Mouse (Mus musculus): Measurements from ENCODE around the gene Dnaic1. TPM values are rescaled to one million over a fixed set of nuclear protein-coding genes. Genes with fewer than 3 reads are reported as not detected.

Dnaic1 gene
- not detected in 2 replicates for total RNA-seq (2014; fragmentation: Nextera tagmentation)
- not detected in 2 replicates for total RNA-seq (2017)

- peak; percentile 99 for ATAC-seq (replicated peaks; ENCODE audit: low FRiP score, low TSS enrichment, poor library complexity, severe bottlenecking)
Observed at GRCm38 (mm10) chr4:41569411-41569885, at the start of gene Dnaic1, which contains the start of gene Fam219a. TSS of gene Dnaic1 (plus strand) at chr4:41569775. TSS of gene Fam219a (minus strand) at chr4:41569538.

GRCm38 (mm10) chr4:41520641-41521040 is 48.9 kb upstream of the Dnaic1 start:
- no peak for ATAC-seq (replicated peaks; ENCODE audit: low FRiP score, low TSS enrichment, poor library complexity, severe bottlenecking)

- ATAC-seq (replicated peaks; ENCODE audit: low FRiP score, low TSS enrichment, poor library complexity, severe bottlenecking): no peak
Observed at GRCm38 (mm10) chr4:41522136-41522535, 47.4 kb upstream of the Dnaic1 start.

- ATAC-seq (replicated peaks; ENCODE audit: low FRiP score, low TSS enrichment, poor library complexity, severe bottlenecking): no peak
Observed at GRCm38 (mm10) chr4:41522788-41523187, 46.8 kb upstream of the Dnaic1 start.

GRCm38 (mm10) chr4:41523839-41524238 is 45.7 kb upstream of the Dnaic1 start:
- ATAC-seq (replicated peaks; ENCODE audit: low FRiP score, low TSS enrichment, poor library complexity, severe bottlenecking): no peak

GRCm38 (mm10) chr4:41524829-41525228 is 44.7 kb upstream of the Dnaic1 start:
- no peak for ATAC-seq (replicated peaks; ENCODE audit: low FRiP score, low TSS enrichment, poor library complexity, severe bottlenecking)

GRCm38 (mm10) chr4:41526553-41526952 is 43.0 kb upstream of the Dnaic1 start:
- no peak for ATAC-seq (replicated peaks; ENCODE audit: low FRiP score, low TSS enrichment, poor library complexity, severe bottlenecking)

- no peak for ATAC-seq (replicated peaks; ENCODE audit: low FRiP score, low TSS enrichment, poor library complexity, severe bottlenecking)
Observed at GRCm38 (mm10) chr4:41527076-41527475, 42.5 kb upstream of the Dnaic1 start.

GRCm38 (mm10) chr4:41527996-41528395 is 41.6 kb upstream of the Dnaic1 start:
- no peak for ATAC-seq (replicated peaks; ENCODE audit: low FRiP score, low TSS enrichment, poor library complexity, severe bottlenecking)

- 0 out of 2 replicates have a peak, but pooled peaks have one; percentile 67 for ATAC-seq (replicated peaks; ENCODE audit: low FRiP score, low TSS enrichment, poor library complexity, severe bottlenecking)
Observed at GRCm38 (mm10) chr4:41532420-41532819, 37.2 kb upstream of the Dnaic1 start.

- ATAC-seq (replicated peaks; ENCODE audit: low FRiP score, low TSS enrichment, poor library complexity, severe bottlenecking): no peak
Observed at GRCm38 (mm10) chr4:41534866-41535265, 34.7 kb upstream of the Dnaic1 start.

GRCm38 (mm10) chr4:41542136-41542535 is 27.4 kb upstream of the Dnaic1 start:
- ATAC-seq (replicated peaks; ENCODE audit: low FRiP score, low TSS enrichment, poor library complexity, severe bottlenecking): no peak

GRCm38 (mm10) chr4:41545985-41546384 is 23.6 kb upstream of the Dnaic1 start:
- no peak for ATAC-seq (replicated peaks; ENCODE audit: low FRiP score, low TSS enrichment, poor library complexity, severe bottlenecking)

- no peak for ATAC-seq (replicated peaks; ENCODE audit: low FRiP score, low TSS enrichment, poor library complexity, severe bottlenecking)
Observed at GRCm38 (mm10) chr4:41547086-41547485, 22.5 kb upstream of the Dnaic1 start.

GRCm38 (mm10) chr4:41552529-41552928 is 17.0 kb upstream of the Dnaic1 start:
- ATAC-seq (replicated peaks; ENCODE audit: low FRiP score, low TSS enrichment, poor library complexity, severe bottlenecking): peak; percentile 70

- no peak for ATAC-seq (replicated peaks; ENCODE audit: low FRiP score, low TSS enrichment, poor library complexity, severe bottlenecking)
Observed at GRCm38 (mm10) chr4:41553116-41553515, 16.5 kb upstream of the Dnaic1 start.

- ATAC-seq (replicated peaks; ENCODE audit: low FRiP score, low TSS enrichment, poor library complexity, severe bottlenecking): no peak
Observed at GRCm38 (mm10) chr4:41554994-41555663, 14.4 kb upstream of the Dnaic1 start.

GRCm38 (mm10) chr4:41556311-41556953 is 13.1 kb upstream of the Dnaic1 start:
- ATAC-seq (replicated peaks; ENCODE audit: low FRiP score, low TSS enrichment, poor library complexity, severe bottlenecking): no peak

GRCm38 (mm10) chr4:41557092-41557491 is 12.5 kb upstream of the Dnaic1 start:
- no peak for ATAC-seq (replicated peaks; ENCODE audit: low FRiP score, low TSS enrichment, poor library complexity, severe bottlenecking)

GRCm38 (mm10) chr4:41563297-41563696 is 6.3 kb upstream of the Dnaic1 start:
- ATAC-seq (replicated peaks; ENCODE audit: low FRiP score, low TSS enrichment, poor library complexity, severe bottlenecking): no peak

GRCm38 (mm10) chr4:41566123-41566522 is 3.5 kb upstream of the Dnaic1 start:
- no peak for ATAC-seq (replicated peaks; ENCODE audit: low FRiP score, low TSS enrichment, poor library complexity, severe bottlenecking)

All from megakaryocyte-erythroid progenitor cell, adult 5-6 weeks (primary cell).